Mouse (Mus musculus): ENCODE data around the gene Hes1. TPM values are rescaled to one million over a fixed set of nuclear protein-coding genes. Genes with fewer than 3 reads are reported as not detected.
A peak's percentile ranks its signal among the peaks of the same experiment; 100 is the strongest.

Hes1 gene
- polyA plus RNA-seq, 1 experiment from 2014 or later = 14.5 TPM

DNA sequence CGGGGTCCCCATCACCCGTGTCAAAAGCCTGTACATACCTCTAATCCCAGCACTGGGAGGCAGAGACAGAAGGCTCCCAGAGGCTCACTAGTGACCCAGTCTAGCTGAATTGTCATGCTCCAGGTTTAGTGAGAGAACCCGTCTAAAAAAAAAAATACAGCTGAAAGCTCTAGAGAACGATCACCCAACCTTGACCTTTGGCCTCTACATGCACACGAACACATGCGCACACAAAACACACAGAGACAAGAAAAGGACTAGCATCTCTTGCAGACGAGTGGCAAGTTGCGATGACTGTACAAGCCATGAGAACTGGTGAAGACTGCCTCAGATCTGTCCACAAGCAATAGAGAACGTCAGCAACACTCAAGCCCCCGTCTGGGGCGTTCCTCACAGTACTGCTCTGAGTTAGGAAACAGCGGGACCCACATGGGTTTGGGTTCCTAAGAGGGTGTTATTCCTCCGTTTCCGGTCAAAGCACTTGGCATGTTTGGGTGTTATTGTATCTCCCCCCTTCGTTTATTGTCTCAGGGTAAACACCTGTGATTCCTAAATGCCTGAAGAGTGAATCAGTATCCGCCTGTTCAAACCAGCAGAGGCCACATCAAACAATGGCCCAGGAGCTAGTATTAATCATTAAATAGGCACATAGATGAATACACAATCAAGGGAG is 11.2 kb upstream of the Hes1 start:
- Histone ChIP-seq H3K4me1 (replicated peaks) (no peaks in the 10 kb centered on the region), H3K27me3 (peaks cover 22% of the 10 kb centered on the region; the same call in 1 of the 2 replicates), H3K4me2 (no peak overlapping the region), H3K9me3 (no peaks in the 10 kb centered on the region), H3K36me3 (no peaks in the 10 kb centered on the region), H3K27ac (replicated peaks) (no peak overlapping the region), H3K4me3 (no peak overlapping the region), H3K9ac (no peak overlapping the region)
- no peak for ATAC-seq (ENCODE audit: low FRiP score, low read depth)
- 74% methylated on average over 16 of the region's 16 CpGs for WGBS

DNA sequence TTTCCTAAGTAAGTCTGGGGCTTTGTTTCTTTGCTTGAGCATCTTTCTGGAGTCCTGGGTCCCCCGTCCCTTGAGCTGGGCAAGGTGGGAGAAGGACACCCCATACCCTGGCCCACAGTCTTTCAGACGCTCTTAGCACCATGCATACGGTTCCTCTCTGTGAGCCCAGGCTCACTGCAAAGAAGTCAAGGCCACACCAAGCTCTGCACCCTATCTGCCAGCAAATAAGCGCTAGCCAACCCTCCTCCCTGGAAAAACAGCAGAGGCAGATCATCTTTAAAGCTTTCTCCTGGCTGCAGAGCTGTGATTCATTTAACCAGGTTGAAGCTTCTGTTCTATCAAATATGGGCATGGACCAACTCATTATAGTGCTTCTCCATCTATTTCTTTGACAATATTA is 9.6 kb upstream of the Hes1 start:
- 79% methylated on average over 4 of the region's 4 CpGs for WGBS
- H3K9me3 ChIP-seq = no peaks in the 10 kb centered on the region
- H3K27me3 ChIP-seq = peaks cover 35% of the 10 kb centered on the region
- no peak overlapping the region for H3K27ac ChIP-seq (replicated peaks)
- H3K4me2 ChIP-seq = no peak overlapping the region
- peaks cover 6% of the 10 kb centered on the region for H3K4me1 ChIP-seq (replicated peaks)
- H3K36me3 ChIP-seq = no peaks in the 10 kb centered on the region
- H3K4me3 ChIP-seq = no peak overlapping the region
- no peak for ATAC-seq (ENCODE audit: low FRiP score, low read depth)
- no peak overlapping the region for H3K9ac ChIP-seq

DNA sequence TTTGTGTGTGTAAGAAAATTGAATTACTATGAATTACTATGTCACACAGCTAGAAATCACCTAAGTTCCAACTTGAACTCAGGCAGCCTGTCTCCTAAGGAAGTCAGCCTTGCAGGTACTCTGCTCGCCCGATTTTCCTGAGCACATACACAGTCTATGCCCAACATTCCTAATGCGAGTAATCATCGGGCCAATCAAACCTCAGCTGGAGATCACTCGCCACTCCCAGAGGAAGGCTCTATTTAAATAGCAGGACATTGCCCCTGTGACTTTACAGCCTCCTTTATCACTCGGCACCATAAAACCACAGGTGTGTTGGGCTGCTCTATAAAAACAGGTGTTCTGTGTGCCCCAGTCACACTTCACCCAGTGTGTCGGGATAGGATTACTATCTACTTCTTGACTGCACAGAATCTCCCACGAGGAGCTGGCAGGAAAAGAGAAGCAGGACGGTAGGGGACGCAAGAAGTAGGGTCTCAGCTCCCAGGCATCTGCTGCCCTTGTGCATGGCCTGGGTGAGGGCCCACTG is 8.8 kb upstream of the Hes1 start:
- no peak for ATAC-seq (ENCODE audit: low FRiP score, low read depth)
- H3K27ac ChIP-seq (replicated peaks) = no peak overlapping the region
- no peak overlapping the region for H3K4me2 ChIP-seq
- H3K4me1 ChIP-seq (replicated peaks) = peaks cover 14% of the 10 kb centered on the region
- H3K27me3 ChIP-seq = peaks cover 44% of the 10 kb centered on the region
- 67% methylated on average over 10 of the region's 10 CpGs for WGBS
- H3K36me3 ChIP-seq = no peaks in the 10 kb centered on the region
- no peak overlapping the region for H3K9ac ChIP-seq
- no peak overlapping the region for H3K4me3 ChIP-seq
- H3K9me3 ChIP-seq = no peaks in the 10 kb centered on the region

DNA sequence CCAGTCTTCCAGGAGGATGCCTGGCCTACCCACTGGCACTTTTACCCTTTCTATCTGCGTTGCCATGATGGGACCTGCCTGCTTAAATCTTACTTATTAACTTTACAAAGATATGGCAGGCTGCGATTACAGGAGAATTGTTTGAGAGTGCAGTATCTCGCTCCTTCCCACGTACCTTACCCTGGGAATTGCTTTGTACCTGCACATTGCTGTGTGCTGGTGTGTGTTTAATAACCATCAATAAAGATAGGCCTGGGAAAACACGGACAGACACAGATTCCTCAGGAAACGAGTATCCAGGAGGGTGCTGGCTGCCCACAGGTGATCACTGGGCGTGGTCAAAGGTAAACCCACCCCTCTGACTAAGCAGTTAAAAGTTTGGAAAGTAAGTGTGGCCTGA is 8.3 kb upstream of the Hes1 start:
- H3K27ac ChIP-seq (replicated peaks) = no peak overlapping the region
- peaks cover 48% of the 10 kb centered on the region for H3K27me3 ChIP-seq
- H3K4me3 ChIP-seq = no peak overlapping the region
- peaks cover 19% of the 10 kb centered on the region for H3K4me1 ChIP-seq (replicated peaks)
- WGBS = 81% methylated on average over 7 of the region's 7 CpGs
- no peak for ATAC-seq (ENCODE audit: low FRiP score, low read depth)
- no peaks in the 10 kb centered on the region for H3K36me3 ChIP-seq
- H3K9ac ChIP-seq = no peak overlapping the region
- H3K9me3 ChIP-seq = no peaks in the 10 kb centered on the region
- no peak overlapping the region for H3K4me2 ChIP-seq

DNA sequence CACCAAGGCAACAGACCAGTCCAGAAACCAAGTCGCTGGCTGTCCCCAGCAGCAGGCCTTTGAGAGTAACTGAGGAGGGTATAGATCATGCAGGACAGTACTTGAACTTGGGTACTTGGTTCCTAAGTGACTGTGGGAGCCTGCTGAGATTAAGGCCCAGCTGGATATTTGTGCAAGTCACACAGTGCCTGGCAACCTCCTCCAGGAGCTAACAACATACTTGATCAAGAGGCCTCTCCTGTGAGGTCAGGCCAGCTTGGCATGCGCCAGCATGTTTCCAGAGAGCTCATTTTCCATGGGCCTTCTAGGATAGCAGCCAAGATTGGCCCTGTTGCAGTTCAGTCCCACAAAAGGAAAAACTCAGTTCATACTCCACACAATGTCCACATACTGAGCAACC is 7.3 kb upstream of the Hes1 start:
- ATAC-seq (ENCODE audit: low FRiP score, low read depth) = peak; percentile 68; the same call in 1 of the 2 replicates
- H3K9ac ChIP-seq = no peak overlapping the region
- WGBS = 59% methylated on average over 2 of the region's 2 CpGs
- H3K27ac ChIP-seq (replicated peaks) = no peak overlapping the region
- H3K27me3 ChIP-seq = peaks cover 58% of the 10 kb centered on the region
- H3K36me3 ChIP-seq = no peaks in the 10 kb centered on the region
- H3K4me3 ChIP-seq = no peak overlapping the region
- no peak overlapping the region for H3K4me2 ChIP-seq
- H3K4me1 ChIP-seq (replicated peaks) = peaks cover 19% of the 10 kb centered on the region
- H3K9me3 ChIP-seq = no peaks in the 10 kb centered on the region

DNA sequence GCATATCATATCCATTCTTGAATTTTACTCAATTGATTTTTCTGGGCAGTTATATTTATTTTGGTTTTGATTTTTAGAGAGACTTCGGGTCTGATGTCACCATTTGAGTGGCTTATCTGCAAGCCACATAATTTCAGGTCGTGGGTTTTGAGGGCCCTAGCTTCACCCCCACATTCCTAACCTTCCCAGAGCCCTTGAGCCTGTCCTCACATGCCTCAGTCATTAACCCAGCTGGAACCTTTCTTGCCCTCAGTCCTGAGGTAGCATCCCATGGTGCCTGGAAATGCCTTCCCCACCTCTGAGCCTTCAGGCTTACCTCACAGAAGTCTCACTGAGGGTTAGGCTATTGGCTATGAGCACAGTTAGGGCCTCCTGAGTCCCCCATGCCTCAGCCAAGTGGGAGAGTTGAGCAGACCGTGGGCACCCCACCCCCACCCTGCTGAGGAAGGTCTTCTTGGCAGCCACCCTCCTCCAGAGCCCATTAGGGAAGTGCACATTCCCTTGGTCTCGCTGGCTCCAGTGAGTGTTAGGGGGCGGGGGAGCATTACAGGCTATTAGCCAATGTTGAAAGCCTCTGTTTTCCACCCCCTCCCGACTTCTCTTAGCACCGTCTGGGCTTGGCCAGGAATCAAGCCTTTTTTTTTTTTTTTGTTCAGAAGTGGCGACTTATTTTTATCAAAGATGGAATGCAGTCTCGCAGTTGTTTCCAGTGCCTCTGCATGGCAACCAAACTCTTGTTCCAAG is 5.0 kb upstream of the Hes1 start:
- H3K9ac ChIP-seq = no peak overlapping the region
- no peaks in the 10 kb centered on the region for H3K36me3 ChIP-seq
- no peak overlapping the region for H3K4me2 ChIP-seq
- WGBS = 23% methylated on average over 9 of the region's 9 CpGs
- peaks cover 61% of the 10 kb centered on the region for H3K27me3 ChIP-seq
- H3K4me3 ChIP-seq = no peak overlapping the region
- 0 out of 2 replicates have a peak overlapping the region, but pooled peaks have one; percentile 18 for H3K27ac ChIP-seq (replicated peaks)
- no peaks in the 10 kb centered on the region for H3K9me3 ChIP-seq
- peak; percentile 31; the same call in 1 of the 2 replicates for ATAC-seq (ENCODE audit: low FRiP score, low read depth)
- H3K4me1 ChIP-seq (replicated peaks) = peaks cover 28% of the 10 kb centered on the region

DNA sequence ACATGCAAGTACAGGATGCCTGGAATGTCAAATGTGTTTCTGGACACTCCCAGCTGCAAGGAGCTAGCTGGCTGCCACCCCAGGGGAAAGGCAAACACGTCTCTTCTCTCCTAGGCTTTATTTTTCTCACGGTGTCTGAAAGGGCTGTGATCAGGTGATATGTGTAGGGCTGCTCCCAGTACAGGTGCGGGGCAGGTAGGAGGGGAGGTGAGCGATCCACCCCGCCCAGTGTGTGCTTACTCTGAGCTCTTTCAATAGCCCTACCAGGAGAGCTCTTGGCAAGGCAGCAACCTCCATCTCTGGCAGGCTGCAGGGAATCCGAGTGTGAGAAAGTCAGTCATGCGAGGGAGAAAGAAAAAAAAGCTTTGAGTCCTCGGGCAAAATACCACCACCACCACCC is 3.8 kb upstream of the Hes1 start:
- H3K4me1 ChIP-seq (replicated peaks) = peaks cover 36% of the 10 kb centered on the region

DNA sequence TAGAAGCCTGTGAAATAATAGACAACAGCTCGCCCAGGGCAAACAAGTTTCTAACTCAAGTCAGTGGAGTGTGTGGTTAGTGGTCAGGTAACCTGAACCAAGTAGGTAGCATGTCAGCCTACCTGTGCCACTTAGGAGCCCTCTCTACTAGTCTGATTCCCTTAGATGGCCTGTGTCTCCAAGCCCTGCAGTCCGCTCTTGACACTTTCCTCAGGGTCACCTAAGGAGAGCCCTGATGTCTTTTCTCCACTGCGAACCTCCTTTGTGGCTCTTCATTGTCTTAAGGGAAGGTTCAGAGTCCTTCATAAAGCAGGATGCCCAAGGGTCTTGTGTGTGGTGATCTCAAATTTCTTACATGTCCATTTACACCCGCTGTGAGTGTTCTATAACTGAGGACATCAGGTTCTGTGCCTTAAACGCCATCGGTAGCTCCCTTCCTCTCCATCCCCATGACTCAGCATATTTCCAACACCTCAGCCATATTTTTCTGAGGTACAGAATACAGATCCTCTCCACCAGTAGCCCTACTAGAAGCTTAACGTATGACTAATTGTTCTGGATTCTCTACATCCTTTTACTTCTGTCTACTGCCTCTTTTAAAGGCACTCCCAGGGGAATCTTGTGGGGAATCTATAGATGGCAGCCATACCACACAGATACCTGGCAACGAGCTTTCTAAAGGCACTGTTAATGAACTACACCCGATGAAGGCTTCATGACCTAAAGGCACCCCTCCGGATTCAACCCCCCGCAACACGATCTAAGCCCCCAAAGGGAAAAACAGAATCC is 1.7 kb upstream of the Hes1 start:
- H3K4me2 ChIP-seq = peak overlapping the region; percentile 94
- ATAC-seq (ENCODE audit: low FRiP score, low read depth) = no peak

More for the DNA sequence above, 3.8 kb upstream of the Hes1 start:
- Histone ChIP-seq H3K4me3 (no peak overlapping the region), H3K4me2 (peak overlapping the region; percentile 34), H3K36me3 (no peaks in the 10 kb centered on the region), H3K27me3 (peaks cover 57% of the 10 kb centered on the region), H3K9ac (no peak overlapping the region), H3K27ac (replicated peaks) (0 out of 2 replicates have a peak overlapping the region, but pooled peaks have one; percentile 18), H3K9me3 (no peaks in the 10 kb centered on the region)
- no peak for ATAC-seq (ENCODE audit: low FRiP score, low read depth)
- 5% methylated on average over 8 of the region's 8 CpGs for whole genome bisulfite sequencing

DNA sequence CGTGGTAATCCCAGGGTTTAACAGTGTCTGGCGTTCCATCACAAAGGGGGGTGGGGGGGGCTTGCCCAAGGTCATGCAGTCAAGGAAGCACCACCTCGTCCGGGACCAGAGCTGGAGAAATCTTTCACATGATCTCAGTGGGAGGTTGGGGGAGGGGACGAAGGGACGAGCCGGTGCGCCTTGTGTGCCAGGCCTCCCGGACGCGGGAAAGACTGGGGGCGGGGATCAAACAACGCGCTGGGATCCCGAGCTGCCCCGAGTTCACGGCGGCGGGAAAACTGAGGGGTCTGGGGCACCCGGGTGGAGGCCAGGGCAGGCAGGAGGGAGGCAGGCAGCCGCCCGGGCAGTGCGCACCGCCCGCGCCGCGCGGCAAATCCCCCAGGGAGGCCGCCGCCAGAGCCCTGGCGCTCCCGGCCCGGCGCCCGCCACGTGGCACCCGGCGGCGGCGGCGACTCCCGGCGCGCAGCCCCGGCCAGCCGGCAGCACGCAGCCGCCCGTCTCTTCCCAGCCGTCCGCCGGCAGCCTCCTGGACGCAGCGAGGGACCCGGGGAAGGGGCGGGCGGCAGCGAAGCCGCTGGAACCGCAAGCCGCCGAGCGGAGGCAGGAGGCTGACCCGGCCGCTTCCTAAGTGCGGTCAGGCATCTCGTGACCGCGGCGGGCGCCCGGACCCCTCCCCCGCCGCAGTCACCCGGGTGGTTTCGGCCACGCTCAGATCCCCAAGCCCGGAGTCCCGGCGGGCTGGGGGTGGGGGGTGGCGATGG is 883 bp upstream of the Hes1 start:
- WGBS = under 1% methylated on average over 51 of the region's 82 CpGs
- peak; percentile 45 for ATAC-seq (ENCODE audit: low FRiP score, low read depth)
- Histone ChIP-seq H3K4me3 (peak overlapping the region; percentile 68), H3K36me3 (no peaks in the 10 kb centered on the region), H3K9me3 (no peaks in the 10 kb centered on the region), H3K4me1 (replicated peaks) (peaks cover 60% of the 10 kb centered on the region), H3K27ac (replicated peaks) (peak overlapping the region; percentile 89), H3K27me3 (peaks cover 47% of the 10 kb centered on the region), H3K9ac (peak overlapping the region; percentile 59), H3K4me2 (peak overlapping the region; percentile 94)

More for the DNA sequence above, 1.7 kb upstream of the Hes1 start:
- WGBS = 21% methylated on average over 12 of the region's 12 CpGs
- Histone ChIP-seq H3K27me3 (peaks cover 49% of the 10 kb centered on the region), H3K4me1 (replicated peaks) (peaks cover 55% of the 10 kb centered on the region), H3K4me3 (peak overlapping the region; percentile 68), H3K27ac (replicated peaks) (0 out of 2 replicates have a peak overlapping the region, but pooled peaks have one; percentile 89), H3K36me3 (no peaks in the 10 kb centered on the region), H3K9me3 (no peaks in the 10 kb centered on the region), H3K9ac (0 out of 2 replicates have a peak overlapping the region, but pooled peaks have one; percentile 59)

DNA sequence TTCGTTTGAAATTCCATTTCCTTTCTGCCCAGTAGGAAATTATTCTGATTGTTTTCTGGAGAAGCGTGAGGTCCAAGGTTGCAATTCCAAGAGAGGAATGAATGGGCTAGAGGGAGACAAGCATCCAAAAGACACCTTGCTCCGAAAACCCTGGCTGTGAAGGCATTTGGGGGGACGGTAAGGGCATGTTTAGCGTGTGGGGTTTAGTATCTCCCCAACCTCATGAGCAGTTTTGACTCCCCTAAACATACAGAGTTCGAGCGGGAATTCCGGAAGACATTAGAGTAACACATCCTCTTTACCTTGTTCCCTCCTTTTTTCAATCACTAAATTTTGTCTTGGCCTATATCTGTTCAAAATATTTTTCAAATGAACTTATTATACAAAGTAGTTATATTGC is 429 bp downstream of the Hes1 start:
- peaks cover 61% of the 10 kb centered on the region for H3K4me1 ChIP-seq (replicated peaks)
- H3K9ac ChIP-seq = peak overlapping the region; percentile 59
- peak overlapping the region; percentile 94 for H3K4me2 ChIP-seq
- 0% methylated on average over 8 of the region's 8 CpGs for WGBS
- H3K4me3 ChIP-seq = peak overlapping the region; percentile 68
- peaks cover 41% of the 10 kb centered on the region for H3K27me3 ChIP-seq
- H3K9me3 ChIP-seq = no peaks in the 10 kb centered on the region
- ATAC-seq (ENCODE audit: low FRiP score, low read depth) = no peak
- H3K27ac ChIP-seq (replicated peaks) = peak overlapping the region; percentile 89
- H3K36me3 ChIP-seq = no peaks in the 10 kb centered on the region

DNA sequence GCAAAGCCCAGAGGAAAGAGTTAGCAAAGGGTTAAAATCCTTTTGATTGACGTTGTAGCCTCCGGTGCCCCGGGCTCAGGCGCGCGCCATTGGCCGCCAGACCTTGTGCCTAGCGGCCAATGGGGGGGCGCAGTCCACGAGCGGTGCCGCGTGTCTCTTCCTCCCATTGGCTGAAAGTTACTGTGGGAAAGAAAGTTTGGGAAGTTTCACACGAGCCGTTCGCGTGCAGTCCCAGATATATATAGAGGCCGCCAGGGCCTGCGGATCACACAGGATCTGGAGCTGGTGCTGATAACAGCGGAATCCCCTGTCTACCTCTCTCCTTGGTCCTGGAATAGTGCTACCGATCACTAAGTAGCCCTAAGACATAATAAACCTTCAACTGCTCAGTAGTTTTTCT is 893 bp downstream of the Hes1 start:
- peak; percentile 73 for ATAC-seq (ENCODE audit: low FRiP score, low read depth)
- H3K36me3 ChIP-seq = no peaks in the 10 kb centered on the region
- H3K27ac ChIP-seq (replicated peaks) = peak overlapping the region; percentile 63
- H3K4me3 ChIP-seq = peak overlapping the region; percentile 68
- H3K9ac ChIP-seq = peak overlapping the region; percentile 59
- H3K4me2 ChIP-seq = peak overlapping the region; percentile 94
- peaks cover 62% of the 10 kb centered on the region for H3K4me1 ChIP-seq (replicated peaks)
- WGBS = under 1% methylated on average over 21 of the region's 21 CpGs
- peaks cover 36% of the 10 kb centered on the region for H3K27me3 ChIP-seq
- no peaks in the 10 kb centered on the region for H3K9me3 ChIP-seq
